Mouse (Mus musculus) neural tube, embryonic 14.5 days (tissue): Measurements from ENCODE around the gene Fhod1. TPM values are rescaled to one million over a fixed set of nuclear protein-coding genes. Genes with fewer than 3 reads are reported as not detected.

ENCODE experiments used
- ATAC-seq: fragments of 200-750 bp; cut with Nextera tagmentation; 2 replicates; pipeline ENCODE4 v1.8.0; 2017; ENCODE audit warnings: low read depth, mild to moderate bottlenecking, moderate TSS enrichment, moderate library complexity
- H3K27ac ChIP-seq: fragments of 300-500 bp; sonication (generic); 2 replicates; pipeline ENCODE4 v1.5.1; 2014; ENCODE audit warnings: low read depth, mild to moderate bottlenecking, control low read depth, low read length, moderate library complexity, mixed read lengths
- H3K27me3 ChIP-seq: fragments of 300-500 bp; sonication (generic); 2 replicates; pipeline ENCODE4 v1.6.1; 2014; ENCODE audit warnings: low read length; ENCODE audit not compliant: control insufficient read depth, insufficient read depth
- H3K36me3 ChIP-seq: fragments of 300-500 bp; sonication (generic); 2 replicates; pipeline ENCODE4 v1.6.1; 2014; ENCODE audit warnings: low read length, mixed read lengths; ENCODE audit not compliant: control insufficient read depth, insufficient read depth
- H3K4me1 ChIP-seq: fragments of 300-500 bp; sonication (generic); 2 replicates; pipeline ENCODE4 v1.6.1; 2014; ENCODE audit warnings: low read length; ENCODE audit not compliant: control insufficient read depth, insufficient read depth
- H3K4me2 ChIP-seq: fragments of 300-500 bp; sonication (generic); 2 replicates; pipeline ENCODE4 v1.6.1; 2014; ENCODE audit warnings: mild to moderate bottlenecking, low read depth, low read length, control low read depth
- H3K4me3 ChIP-seq: fragments of 300-500 bp; sonication (generic); 2 replicates; pipeline ENCODE4 v1.5.1; 2014; ENCODE audit warnings: low read depth, low read length, control low read depth, mixed read lengths
- H3K9ac ChIP-seq: fragments of 300-500 bp; sonication (generic); replicated peaks from 2 replicates; pipeline ENCODE4 v1.6.1; 2014; ENCODE audit warnings: low read depth, mild to moderate bottlenecking, control low read depth, low read length, mixed read lengths
- H3K9me3 ChIP-seq: fragments of 300-500 bp; sonication (generic); 2 replicates; pipeline ENCODE4 v1.6.1; 2016; ENCODE audit warnings: low read length; ENCODE audit not compliant: control insufficient read depth
- WGBS: fragments of 180-500 bp; shearing (Covaris S2); extraction: QIAGEN DNeasy Blood & Tissue Kit; methylation state at CpG from one replicate; pipeline ENCODE4 v1.1.7; 2014; 5-methylcytosine and 5-hydroxymethylcytosine counted together
- polyA plus RNA-seq: library from polyadenylated mRNA; unstranded; fragments of >200 nt; fragmentation: Nextera tagmentation; extraction: Ambion mirVana; gene quantifications from 2 replicates; pipeline ENCODE4 v1.2.1, GENCODE M21; 2014

The Fhod1 gene
- polyA plus RNA-seq, 1 experiment from 2014 or later = 0.88 TPM

GRCm38 (mm10) chr8:105373032-105373431, 25.3 kb upstream of the Fhod1 start, which contains the start of gene Plekhg4:
Gene Plekhg4, plus strand, starts transcription at chr8:105373274.
- Histone ChIP-seq H3K9ac (no peak within 1 kb of the TSS), H3K9me3 (no peaks in the 10 kb centered on the region), H3K4me1 (no peaks in the 10 kb centered on the region), H3K4me2 (no peak within 1 kb of the TSS; the same call in 1 of the 2 replicates), H3K27me3 (no peaks in the 10 kb centered on the region), H3K27ac (no peak within 1 kb of the TSS), H3K4me3 (no peak within 1 kb of the TSS), H3K36me3 (no peaks in the 10 kb centered on the region)
- 57% methylated on average over 2 of the region's 2 CpGs for WGBS
- no peak for ATAC-seq

- no peaks in the 10 kb centered on the region for H3K4me1 ChIP-seq
- H3K36me3 ChIP-seq = no peaks in the 10 kb centered on the region
- H3K9ac ChIP-seq = no peak overlapping the region
- no peak overlapping the region for H3K4me2 ChIP-seq
- H3K9me3 ChIP-seq = no peaks in the 10 kb centered on the region
- no peak overlapping the region for H3K27ac ChIP-seq
- ATAC-seq = no peak
- 77% methylated on average over 9 of the region's 9 CpGs for WGBS
- no peaks in the 10 kb centered on the region for H3K27me3 ChIP-seq
- no peak overlapping the region for H3K4me3 ChIP-seq
These were observed 24.7 kb upstream of the Fhod1 start for GRCm38 (mm10) chr8:105372473-105372872.

GRCm38 (mm10) chr8:105367107-105367506, 19.4 kb upstream of the Fhod1 start:
- no peak for ATAC-seq
- no peak overlapping the region for H3K4me3 ChIP-seq
- 77% methylated on average over 2 of the region's 2 CpGs for WGBS

GRCm38 (mm10) chr8:105361751-105362702, 14.3 kb upstream of the Fhod1 start:
- ATAC-seq = no peak
- no peak overlapping the region for H3K4me3 ChIP-seq
- H3K4me1 ChIP-seq = 0 out of 2 replicates have a peak, but pooled peaks cover 4% of the 10 kb centered on the region
- no peaks in the 10 kb centered on the region for H3K9me3 ChIP-seq
- no peak overlapping the region for H3K9ac ChIP-seq
- H3K4me2 ChIP-seq = no peak overlapping the region
- no peaks in the 10 kb centered on the region; the same call in 1 of the 2 replicates for H3K36me3 ChIP-seq
- no peaks in the 10 kb centered on the region for H3K27me3 ChIP-seq
- no peak overlapping the region for H3K27ac ChIP-seq
- 66% methylated on average over 12 of the region's 12 CpGs for WGBS

More at GRCm38 (mm10) chr8:105367107-105367506, 19.4 kb upstream of the Fhod1 start:
- no peak overlapping the region for H3K4me2 ChIP-seq
- H3K27ac ChIP-seq = no peak overlapping the region
- H3K9me3 ChIP-seq = no peaks in the 10 kb centered on the region
- H3K36me3 ChIP-seq = no peaks in the 10 kb centered on the region
- no peaks in the 10 kb centered on the region for H3K4me1 ChIP-seq
- H3K27me3 ChIP-seq = no peaks in the 10 kb centered on the region
- no peak overlapping the region for H3K9ac ChIP-seq

- no peak overlapping the region for H3K4me2 ChIP-seq
- H3K9me3 ChIP-seq = no peaks in the 10 kb centered on the region
- 0 out of 2 replicates have a peak, but pooled peaks cover 4% of the 10 kb centered on the region for H3K4me1 ChIP-seq
- no peaks in the 10 kb centered on the region for H3K27me3 ChIP-seq
- WGBS = 53% methylated on average over 4 of the region's 4 CpGs
- H3K4me3 ChIP-seq = no peak overlapping the region
- no peak overlapping the region for H3K9ac ChIP-seq
- H3K36me3 ChIP-seq = no peaks in the 10 kb centered on the region; the same call in 1 of the 2 replicates
- no peak for ATAC-seq
- no peak overlapping the region for H3K27ac ChIP-seq
These were observed 11.9 kb upstream of the Fhod1 start for GRCm38 (mm10) chr8:105359646-105360045.

- H3K9ac ChIP-seq = no peak overlapping the region
- no peak overlapping the region for H3K27ac ChIP-seq
- no peak overlapping the region for H3K4me2 ChIP-seq
- H3K36me3 ChIP-seq = no peaks in the 10 kb centered on the region; the same call in 1 of the 2 replicates
- 73% methylated on average over 15 of the region's 15 CpGs for WGBS
- 0 out of 2 replicates have a peak, but pooled peaks cover 4% of the 10 kb centered on the region for H3K4me1 ChIP-seq
- H3K27me3 ChIP-seq = no peaks in the 10 kb centered on the region
- no peak for ATAC-seq
- H3K4me3 ChIP-seq = no peak overlapping the region
- H3K9me3 ChIP-seq = no peaks in the 10 kb centered on the region
These were observed 11.5 kb upstream of the Fhod1 start for GRCm38 (mm10) chr8:105359208-105359607.

- WGBS = 89% methylated on average over 14 of the region's 14 CpGs
- Histone ChIP-seq H3K9me3 (no peaks in the 10 kb centered on the region), H3K4me1 (0 out of 2 replicates have a peak, but pooled peaks cover 2% of the 10 kb centered on the region), H3K36me3 (no peaks in the 10 kb centered on the region; the same call in 1 of the 2 replicates), H3K9ac (no peak overlapping the region), H3K4me3 (no peak overlapping the region), H3K4me2 (no peak overlapping the region), H3K27ac (no peak overlapping the region), H3K27me3 (no peaks in the 10 kb centered on the region)
- no peak for ATAC-seq
These were observed 8.9 kb upstream of the Fhod1 start for GRCm38 (mm10) chr8:105356681-105357080.

GRCm38 (mm10) chr8:105355179-105356024, 7.6 kb upstream of the Fhod1 start:
- no peaks in the 10 kb centered on the region for H3K9me3 ChIP-seq
- no peak overlapping the region for H3K9ac ChIP-seq
- H3K4me1 ChIP-seq = peaks cover 4% of the 10 kb centered on the region
- WGBS = 75% methylated on average over 26 of the region's 26 CpGs
- no peak for ATAC-seq
- no peak overlapping the region for H3K4me2 ChIP-seq
- H3K36me3 ChIP-seq = no peaks in the 10 kb centered on the region; the same call in 1 of the 2 replicates
- H3K27ac ChIP-seq = no peak overlapping the region
- H3K4me3 ChIP-seq = no peak overlapping the region
- no peaks in the 10 kb centered on the region for H3K27me3 ChIP-seq
